Mouse (Mus musculus) lung, postnatal 10 days (tissue): Measurements from ENCODE around the gene Man1a.

ENCODE experiments used
- DNase-seq: peaks from one replicate; pipeline ENCODE4 v3.0.0; 2021

Man1a gene

GRCm38 (mm10) chr10:54013143-54013791 is 63.1 kb downstream of the Man1a start:
- no peak for DNase-seq

- no peak for DNase-seq
Measured at GRCm38 (mm10) chr10:54009154-54009553, 67.3 kb downstream of the Man1a start.

GRCm38 (mm10) chr10:54006868-54007267 is 69.5 kb downstream of the Man1a start:
- no peak for DNase-seq

GRCm38 (mm10) chr10:54005847-54006246 is 70.6 kb downstream of the Man1a start:
- no peak for DNase-seq

- DNase-seq, result no peak
Measured at GRCm38 (mm10) chr10:54002936-54003335, 73.5 kb downstream of the Man1a start.

GRCm38 (mm10) chr10:53997301-53997700 is 79.1 kb downstream of the Man1a start:
- DNase-seq, result peak; percentile 3

- no peak for DNase-seq
Measured at GRCm38 (mm10) chr10:53996216-53996615, 80.2 kb downstream of the Man1a start.

GRCm38 (mm10) chr10:53994591-53994990 is 81.8 kb downstream of the Man1a start:
- no peak for DNase-seq

- DNase-seq, result no peak
Measured at GRCm38 (mm10) chr10:53990434-53990833, 86.0 kb downstream of the Man1a start.

- DNase-seq, result no peak
Measured at GRCm38 (mm10) chr10:53984894-53985293, 91.5 kb downstream of the Man1a start.

GRCm38 (mm10) chr10:53984086-53984485 is 92.3 kb downstream of the Man1a start:
- no peak for DNase-seq

GRCm38 (mm10) chr10:53978647-53979046 is 97.8 kb downstream of the Man1a start:
- DNase-seq, result no peak

- DNase-seq, result no peak
Measured at GRCm38 (mm10) chr10:53974180-53974579, 102.2 kb downstream of the Man1a start.

- DNase-seq, result no peak
Measured at GRCm38 (mm10) chr10:53959759-53960158, 116.7 kb downstream of the Man1a start.

GRCm38 (mm10) chr10:53941597-53941996 is 134.8 kb downstream of the Man1a start:
- no peak for DNase-seq

GRCm38 (mm10) chr10:53938199-53938598 is 138.2 kb downstream of the Man1a start:
- DNase-seq, result peak; percentile 18

- no peak for DNase-seq
Measured at GRCm38 (mm10) chr10:53936078-53936477, 140.3 kb downstream of the Man1a start.

GRCm38 (mm10) chr10:53929722-53930500 is 146.5 kb downstream of the Man1a start:
- DNase-seq, result no peak

- DNase-seq, result no peak
Measured at GRCm38 (mm10) chr10:53927904-53928303, 148.5 kb downstream of the Man1a start.

- DNase-seq, result no peak
Measured at GRCm38 (mm10) chr10:53925456-53925855, 151.0 kb downstream of the Man1a start.

- DNase-seq, result no peak
Measured at GRCm38 (mm10) chr10:53922236-53922635, 154.2 kb downstream of the Man1a start.

- no peak for DNase-seq
Measured at GRCm38 (mm10) chr10:53917517-53917916, 158.9 kb downstream of the Man1a start.

- no peak for DNase-seq
Measured at GRCm38 (mm10) chr10:53915719-53916118, 160.7 kb downstream of the Man1a start.

- DNase-seq, result no peak
Measured at GRCm38 (mm10) chr10:53914974-53915609, 161.3 kb downstream of the Man1a start.
